Mouse (Mus musculus): ENCODE measurements around the gene Fam186a.
"Not testable (repeated sequence)": the region's sequence is repeated elsewhere in the genome, so short reads cannot be mapped to it uniquely, and the experiment has no call there.

Gene Fam186a

GRCm38 (mm10) chr15:99931231-99931630 is 35.6 kb downstream of the Fam186a start:
- DNase-seq: no peak

- no peak for DNase-seq
These were observed 47.2 kb downstream of the Fam186a start for GRCm38 (mm10) chr15:99919601-99920158.

GRCm38 (mm10) chr15:99917264-99917663 is 49.6 kb downstream of the Fam186a start:
- DNase-seq: no peak

GRCm38 (mm10) chr15:99914613-99915012 is 52.2 kb downstream of the Fam186a start:
- no peak for DNase-seq

- no peak for DNase-seq
These were observed 55.1 kb downstream of the Fam186a start for GRCm38 (mm10) chr15:99911785-99912184.

GRCm38 (mm10) chr15:99909339-99909996 is 57.4 kb downstream of the Fam186a start:
- DNase-seq: not testable (repeated sequence)

- no peak for DNase-seq
These were observed 59.3 kb downstream of the Fam186a start for GRCm38 (mm10) chr15:99907514-99907913.

GRCm38 (mm10) chr15:99907041-99907440 is 59.8 kb downstream of the Fam186a start:
- DNase-seq: no peak

GRCm38 (mm10) chr15:99904841-99905240 is 62.0 kb downstream of the Fam186a start:
- DNase-seq: no peak

- peak; percentile 83 for DNase-seq
These were observed 62.5 kb downstream of the Fam186a start for GRCm38 (mm10) chr15:99904333-99904732.

GRCm38 (mm10) chr15:99903227-99903626 is 63.6 kb downstream of the Fam186a start:
- peak; percentile 45 for DNase-seq

GRCm38 (mm10) chr15:99902786-99903185 is 64.1 kb downstream of the Fam186a start:
- DNase-seq: no peak

GRCm38 (mm10) chr15:99896621-99897020 is 70.2 kb downstream of the Fam186a start:
- no peak for DNase-seq

- no peak for DNase-seq
These were observed 75.5 kb downstream of the Fam186a start for GRCm38 (mm10) chr15:99891355-99891754.

GRCm38 (mm10) chr15:99890412-99891236 is 76.2 kb downstream of the Fam186a start:
- peak; percentile 82 for DNase-seq

- no peak for DNase-seq
These were observed 77.5 kb downstream of the Fam186a start for GRCm38 (mm10) chr15:99889275-99889874.

- not testable (repeated sequence) for DNase-seq
These were observed 79.7 kb downstream of the Fam186a start for GRCm38 (mm10) chr15:99887130-99887529.

- no peak for DNase-seq
These were observed 82.8 kb downstream of the Fam186a start for GRCm38 (mm10) chr15:99884038-99884437.

GRCm38 (mm10) chr15:99878541-99878940 is 88.3 kb downstream of the Fam186a start:
- no peak for DNase-seq

GRCm38 (mm10) chr15:99875334-99875869 is 91.5 kb downstream of the Fam186a start, which contains the start of gene Lima1:
Gene Lima1, minus strand, starts transcription at chr15:99875456.
- DNase-seq: peak; percentile 92

GRCm38 (mm10) chr15:99874612-99875333 is 92.1 kb downstream of the Fam186a start:
- peak; percentile 60 for DNase-seq

- DNase-seq: no peak
These were observed 94.3 kb downstream of the Fam186a start for GRCm38 (mm10) chr15:99872543-99872942.

Data from kidney, adult 18-20 months (tissue).